Mouse (Mus musculus) v-Abl transformed pro-B cells (cell line): ENCODE data around the gene Rinl.

ENCODE experiments used
- in situ Hi-C, 2 experiments: fragments of 400-800 bp; cut with MboI; formaldehyde crosslinking; loops; one replicate each; pipeline ENCODE4 v1.15.1; 2025; ENCODE audit not compliant: unreplicated experiment in 2 of 2

Gene Rinl

DNA sequence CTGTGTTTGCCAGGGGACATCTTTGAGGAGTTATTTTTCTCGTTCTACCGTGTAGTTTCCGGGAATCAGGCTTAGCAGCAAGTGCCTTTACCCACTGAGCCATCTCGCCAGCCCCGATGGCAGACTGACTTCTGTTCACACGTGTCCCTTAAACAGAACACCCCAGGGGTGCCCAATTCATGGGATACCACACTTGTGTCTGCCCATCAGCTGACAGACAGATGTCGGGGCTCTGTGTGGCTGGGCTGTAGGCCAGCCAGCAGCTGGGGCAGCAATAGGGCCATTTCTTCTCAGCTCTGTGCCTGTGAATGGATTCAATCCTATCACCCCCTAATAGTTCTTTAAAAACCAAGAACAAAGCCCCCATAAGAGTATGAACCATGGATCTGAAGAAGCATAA is 13.6 kb upstream of the Rinl start:
- in situ Hi-C loops = no loop called here

DNA sequence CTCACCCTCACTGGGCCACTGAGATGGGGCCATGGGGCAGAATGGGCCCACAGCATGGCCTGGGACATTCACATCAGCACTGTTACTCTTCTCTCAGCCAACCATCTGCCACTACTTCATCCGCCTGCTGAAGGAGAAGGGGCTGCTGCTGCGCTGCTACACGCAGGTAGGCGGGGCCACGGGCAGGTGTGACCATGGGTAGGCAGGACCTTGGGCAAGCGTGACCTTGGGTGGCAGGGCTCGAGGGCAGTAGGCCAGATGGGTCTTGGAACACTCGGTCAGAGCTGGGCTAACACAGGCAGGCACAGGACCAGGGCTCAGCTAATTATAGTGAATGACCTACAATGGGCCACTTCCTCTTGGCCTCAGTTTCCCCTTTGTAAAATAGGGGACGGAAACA is 9.9 kb upstream of the Rinl start:
- in situ Hi-C loops = no loop called here

DNA sequence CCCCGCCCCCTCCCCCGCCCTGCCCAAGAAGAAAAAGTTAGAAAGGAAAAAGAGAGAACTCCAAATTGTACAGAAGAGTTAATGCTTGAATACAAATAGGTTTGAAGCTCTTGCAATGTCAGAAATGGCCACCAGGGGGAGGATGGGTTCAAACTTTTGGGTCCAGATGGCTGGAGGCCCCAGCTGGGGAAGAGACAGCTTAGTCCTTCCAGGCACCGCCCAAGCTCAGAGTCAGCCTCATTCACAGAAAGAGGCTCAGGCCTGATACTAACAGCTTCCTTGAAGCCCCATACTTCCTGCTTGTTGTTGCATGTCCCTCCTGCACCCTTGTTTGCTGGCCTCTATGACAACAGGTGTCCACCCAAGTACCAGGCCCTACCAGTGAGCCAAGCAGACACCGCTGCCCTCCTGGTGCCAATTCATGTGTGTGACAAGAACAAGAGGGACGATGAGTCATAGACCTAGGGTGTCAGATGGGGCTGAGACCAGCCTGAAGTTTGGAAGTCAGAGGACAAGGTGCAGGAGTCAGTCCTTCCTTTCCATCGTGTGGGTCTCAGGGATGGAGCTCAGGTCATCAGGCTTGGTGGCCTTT is 8.6 kb upstream of the Rinl start:
- in situ Hi-C loops = loop anchor here in 1 of 2 experiments (10.0 kb wide), 1 partner anchor 255 kb away; no protein-coding TSS in a partner anchor

DNA sequence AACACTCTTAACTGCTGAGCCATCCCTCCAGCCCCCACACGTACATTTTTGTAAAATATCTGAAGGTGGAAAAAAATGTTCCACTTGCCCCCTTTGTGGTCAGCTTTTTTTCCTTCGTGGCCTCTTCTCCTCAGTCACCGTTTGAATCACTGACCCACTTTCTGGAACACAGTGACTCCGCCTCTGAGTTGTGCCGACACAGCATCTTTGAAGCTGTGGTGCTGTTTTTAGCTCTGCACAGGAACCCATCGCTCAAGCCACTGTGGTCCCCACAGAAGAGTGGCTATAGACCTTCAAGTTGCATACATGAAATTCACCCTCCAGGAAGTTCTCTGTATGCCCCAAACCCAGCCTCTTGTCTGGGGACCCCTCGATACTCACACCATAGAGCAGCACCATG is 7.9 kb upstream of the Rinl start:
- in situ Hi-C loops = loop anchor here in 1 of 2 experiments (10.0 kb wide), 1 partner anchor 254 kb away; no protein-coding TSS in a partner anchor

DNA sequence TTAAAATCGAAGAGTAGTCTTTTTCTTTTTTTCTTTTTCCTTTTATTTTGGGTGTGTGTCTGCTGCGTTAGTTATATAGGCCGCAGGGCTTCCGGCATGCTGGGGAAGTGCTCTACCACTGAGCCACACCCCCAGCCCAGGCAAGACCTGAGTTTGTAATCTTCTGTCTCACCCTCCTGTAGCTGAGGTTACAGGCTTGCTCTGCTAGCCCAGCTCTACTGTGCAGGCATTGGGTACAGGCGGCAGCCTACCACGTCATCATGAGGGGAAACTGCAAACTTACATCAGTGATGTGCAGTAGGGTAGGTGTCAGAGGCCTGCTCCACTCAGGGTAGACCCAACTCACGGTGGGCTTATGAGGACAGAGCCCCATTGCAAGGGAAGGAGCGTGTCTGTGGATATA is 7.5 kb upstream of the Rinl start:
- in situ Hi-C loops = loop anchor here in 1 of 2 experiments (10.0 kb wide), 1 partner anchor 254 kb away; no protein-coding TSS in a partner anchor

DNA sequence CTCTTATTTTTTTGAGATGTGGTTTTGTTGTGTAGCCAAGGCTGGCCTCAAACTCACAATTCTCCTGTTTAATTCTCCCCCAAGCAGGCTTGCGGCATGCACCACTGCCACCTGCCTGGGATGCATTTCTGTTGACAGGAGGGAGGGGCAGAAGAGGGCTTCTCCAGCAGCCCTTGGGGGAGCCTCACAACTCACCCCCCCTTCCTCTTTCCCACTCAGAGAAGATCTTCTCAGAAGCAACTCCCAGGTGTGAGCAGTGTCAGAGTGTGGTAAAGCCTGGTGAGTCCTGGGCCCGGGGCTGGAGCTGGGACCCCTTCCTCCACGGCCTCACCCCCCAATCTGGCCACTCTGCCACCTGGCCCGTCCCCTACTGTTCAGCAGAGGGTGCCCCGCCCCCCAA is 3.6 kb upstream of the Rinl start:
- in situ Hi-C loops = loop anchor here (5.0 to 10.0 kb wide), 2 partner anchors 250 to 257 kb away; no protein-coding TSS in a partner anchor

DNA sequence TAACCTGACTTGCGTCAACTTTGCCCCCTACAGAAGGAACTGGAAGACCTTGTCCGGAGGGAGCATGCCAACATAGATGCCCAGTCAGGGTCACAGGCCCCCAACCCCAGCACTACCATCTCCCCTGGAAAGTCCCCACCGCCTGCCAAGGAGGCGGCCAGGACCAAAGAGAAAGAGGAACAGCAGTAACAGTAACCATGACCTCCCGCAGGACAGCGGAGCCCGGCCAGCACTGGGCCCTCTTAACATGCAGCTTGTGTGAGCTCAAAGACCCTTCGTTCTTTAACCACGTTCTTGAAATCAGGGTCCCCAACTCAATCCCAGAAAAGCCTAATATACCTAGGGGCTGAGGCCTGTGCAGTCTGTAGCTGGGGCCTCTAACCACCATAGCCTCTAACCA is 885 bp upstream of the Rinl start:
- in situ Hi-C loops = loop anchor here (5.0 to 10.0 kb wide), 2 partner anchors 247 to 254 kb away; no protein-coding TSS in a partner anchor

DNA sequence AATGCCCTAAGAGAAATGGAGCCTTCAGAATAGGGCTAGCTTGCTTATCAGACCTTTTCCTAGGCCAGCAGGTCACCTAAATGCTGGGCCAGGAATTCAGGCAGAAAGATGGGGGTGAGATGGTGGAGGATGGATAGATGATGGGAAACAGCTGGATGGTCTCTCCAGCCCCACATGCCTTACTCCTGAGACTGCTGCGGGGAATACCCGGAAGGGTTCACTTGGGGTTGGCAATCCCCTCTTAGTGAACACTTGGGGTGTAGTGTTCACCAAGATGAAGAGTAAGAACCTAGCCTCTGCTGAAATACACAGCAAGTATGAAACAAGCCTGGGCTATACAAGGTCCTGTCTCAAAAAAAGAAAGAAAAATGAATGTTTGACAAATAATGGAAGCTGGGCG is 466 bp downstream of the Rinl start:
- in situ Hi-C loops = loop anchor here (5.0 to 10.0 kb wide), 2 partner anchors 246 to 253 kb away; no protein-coding TSS in a partner anchor

DNA sequence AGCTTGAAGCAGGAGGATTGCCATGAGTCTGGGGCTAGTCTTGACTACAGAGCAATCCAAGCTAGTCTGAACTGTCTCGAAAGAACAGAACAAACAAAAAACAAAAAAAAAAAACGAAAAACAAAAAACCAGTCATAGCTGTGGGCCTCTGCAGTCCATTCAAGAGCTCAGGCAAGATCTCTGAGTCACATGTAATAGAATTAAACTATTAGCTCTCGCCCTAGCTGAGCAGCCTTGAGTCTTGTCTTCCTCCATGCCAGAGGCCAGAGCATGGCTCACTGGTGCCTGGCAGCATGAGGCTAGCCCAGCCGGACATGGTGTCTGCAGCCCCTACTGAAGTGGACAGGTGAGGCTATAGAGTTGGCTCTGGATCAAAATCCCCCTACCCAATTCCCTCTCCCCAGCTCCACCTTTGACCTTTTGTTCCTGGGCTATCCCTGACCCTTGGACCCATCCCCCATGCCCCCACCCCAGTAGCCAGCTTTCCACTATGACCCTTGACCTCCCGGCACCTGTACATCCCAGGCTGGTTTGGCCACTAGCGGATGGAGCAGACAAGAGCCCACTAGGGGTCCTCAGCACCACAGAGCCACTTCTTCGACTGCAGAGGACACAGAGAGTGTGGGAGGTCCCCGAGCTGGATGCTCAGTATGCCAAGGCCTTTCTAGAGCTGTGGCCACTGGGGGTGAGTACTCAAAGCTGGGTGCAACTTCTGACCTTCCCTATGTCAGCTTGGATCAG is 1.5 kb downstream of the Rinl start:
- in situ Hi-C loops = no loop called here

DNA sequence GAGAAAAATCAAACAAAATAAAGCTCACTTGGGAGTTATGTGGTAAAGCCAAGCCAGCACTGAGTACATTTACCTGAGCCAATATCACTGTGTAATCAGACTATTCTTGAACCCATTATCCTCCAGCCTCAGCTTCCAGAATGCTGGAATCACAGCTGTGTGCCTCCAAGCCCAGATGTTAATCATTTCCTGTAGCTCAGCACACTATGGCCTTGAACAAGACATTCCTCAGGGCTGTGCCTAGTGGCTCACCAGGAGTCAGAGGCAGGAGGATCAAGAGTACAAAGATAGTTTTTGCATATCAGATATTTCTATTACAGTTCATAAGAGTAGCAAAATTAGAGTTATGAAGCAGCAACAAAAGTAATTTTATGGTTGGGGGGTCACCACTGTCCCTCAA is 2.9 kb downstream of the Rinl start:
- in situ Hi-C loops = no loop called here

DNA sequence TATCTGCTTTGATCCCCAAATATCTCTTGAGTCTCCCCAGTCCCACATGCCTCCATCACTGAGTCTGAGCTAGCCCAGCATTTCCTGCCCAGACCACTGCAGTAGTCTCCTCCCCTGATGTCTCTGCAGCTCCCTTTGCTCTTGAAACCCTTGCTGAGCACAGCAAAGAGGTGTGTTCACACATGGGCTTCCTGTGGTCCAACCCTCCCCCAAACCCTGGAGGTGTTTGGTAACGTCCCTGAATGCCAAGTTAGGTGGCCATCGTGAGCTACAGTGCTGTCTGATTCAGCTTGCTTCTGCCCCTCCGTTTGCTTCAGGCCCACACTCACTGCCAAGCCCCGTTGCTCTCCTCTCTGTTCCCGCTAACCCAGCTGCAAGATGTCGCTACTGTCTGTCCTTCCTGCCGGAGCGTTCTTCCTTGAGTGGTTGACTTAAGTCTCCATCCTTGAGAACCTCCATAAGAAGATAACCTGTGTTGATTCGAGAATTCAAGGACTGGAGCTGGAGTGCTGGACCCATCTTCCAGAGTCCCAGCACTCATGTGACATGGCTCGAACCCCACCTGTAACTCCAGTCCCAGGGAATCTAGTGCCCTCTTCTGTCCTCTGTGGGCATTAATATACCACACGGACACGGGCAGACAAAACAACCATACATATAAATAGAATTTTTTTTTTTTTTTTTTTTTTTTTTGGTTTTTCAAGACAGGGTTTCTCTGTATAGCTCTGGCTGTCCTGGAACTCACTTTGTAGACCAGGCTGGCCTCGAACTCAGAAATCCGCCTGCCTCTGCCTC is 3.8 kb downstream of the Rinl start:
- in situ Hi-C loops = no loop called here

DNA sequence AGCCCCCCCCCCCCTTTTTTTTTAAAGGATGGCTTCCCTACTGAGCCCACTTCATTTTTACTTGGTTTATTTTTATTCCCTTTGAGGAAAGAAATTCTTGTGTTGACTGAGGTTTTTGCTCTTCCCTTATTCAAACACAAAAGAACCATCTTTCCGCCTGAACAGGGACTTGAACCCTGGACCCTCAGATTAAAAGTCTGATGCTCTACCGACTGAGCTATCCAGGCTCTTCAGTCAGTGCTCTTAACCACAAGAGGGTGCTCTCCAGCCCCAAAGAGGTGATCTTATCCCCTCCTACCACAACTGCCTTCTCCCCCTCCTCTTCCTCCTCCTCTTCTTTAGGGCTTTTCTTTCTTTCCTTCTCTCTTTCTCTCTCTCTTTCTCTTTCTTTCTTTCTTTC is 5.1 kb downstream of the Rinl start:
- in situ Hi-C loops = no loop called here

DNA sequence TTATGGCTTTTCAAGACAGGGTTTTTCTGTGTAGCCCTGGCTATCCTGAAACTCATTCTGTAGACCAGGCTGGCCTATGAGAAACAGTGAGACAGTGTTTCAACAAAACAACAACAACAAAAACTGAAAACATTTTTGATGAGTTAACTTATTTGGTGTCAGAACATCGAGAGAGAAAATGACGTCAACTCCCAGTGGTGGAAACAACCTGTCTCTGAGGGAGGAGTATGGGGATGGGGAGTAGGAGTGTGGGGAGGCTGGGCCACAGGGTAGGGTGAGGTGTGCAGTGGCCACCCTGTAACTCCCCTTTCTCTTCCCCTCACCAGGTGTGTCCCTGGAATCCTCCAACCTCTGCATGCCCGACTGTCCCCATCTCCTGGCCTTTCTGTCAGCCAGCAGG is 5.7 kb downstream of the Rinl start:
- in situ Hi-C loops = no loop called here

DNA sequence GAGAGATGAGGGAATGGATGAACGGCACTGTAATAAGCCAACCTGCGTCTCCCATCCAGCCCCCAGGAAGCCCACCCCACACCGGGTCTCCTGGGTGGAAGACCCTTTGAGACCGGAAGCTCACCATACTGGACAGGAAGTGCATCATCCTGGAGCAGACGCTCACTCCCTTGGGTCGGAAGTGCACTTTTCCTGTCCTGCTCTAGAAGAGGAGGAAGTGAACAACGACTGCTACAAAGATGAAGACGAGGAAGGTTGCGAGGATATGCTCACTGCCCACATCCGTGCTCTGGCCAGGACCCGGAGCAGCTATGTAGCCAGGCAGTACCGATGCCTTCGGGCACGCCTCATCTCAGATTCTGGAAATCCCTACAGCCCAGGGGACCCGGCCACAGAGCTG is 7.1 kb downstream of the Rinl start:
- in situ Hi-C loops = loop anchor here (5.0 kb wide), 1 partner anchor 71 kb away; no protein-coding TSS in a partner anchor

DNA sequence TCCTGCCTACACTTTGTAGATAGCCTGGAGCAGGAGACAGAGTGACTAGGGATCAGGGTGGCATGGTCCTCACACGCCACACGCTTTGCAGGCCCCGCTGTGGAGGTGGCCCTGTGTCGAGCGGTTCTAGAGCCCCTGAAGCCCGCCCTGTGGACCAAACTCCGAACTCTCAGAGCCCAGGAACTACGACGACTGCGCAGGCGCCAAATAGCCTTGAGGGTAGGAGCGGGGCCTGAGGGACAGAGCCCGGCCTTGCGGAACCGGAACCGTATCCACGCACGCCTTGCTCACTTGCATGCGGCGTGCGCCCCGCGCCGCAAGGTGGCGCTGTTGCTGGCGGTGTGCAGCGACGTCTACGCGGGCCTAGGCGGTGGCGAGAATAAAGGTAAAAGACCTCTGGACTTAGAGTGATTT is 7.8 kb downstream of the Rinl start:
- in situ Hi-C loops = loop anchor here (5.0 kb wide), 1 partner anchor 71 kb away; no protein-coding TSS in a partner anchor

DNA sequence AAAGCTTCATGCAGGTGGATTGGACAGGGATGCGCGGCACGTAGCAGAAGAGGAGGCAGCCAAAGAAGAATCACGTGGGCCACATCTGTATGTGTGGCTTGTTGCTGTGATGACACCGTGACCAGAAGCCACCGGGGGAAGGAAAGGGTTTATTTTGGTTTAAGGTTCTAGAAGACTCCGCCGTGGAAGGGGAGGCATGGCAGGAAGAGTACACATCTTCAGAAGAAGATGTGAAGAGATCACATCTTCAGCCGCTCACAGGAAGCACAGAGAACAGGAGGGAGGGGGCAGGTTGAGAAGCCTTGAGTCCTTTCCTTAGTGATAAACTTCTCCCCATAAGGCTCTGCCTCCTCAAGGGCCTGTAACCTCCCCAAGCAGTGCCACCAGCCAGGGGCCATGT is 11.2 kb downstream of the Rinl start:
- in situ Hi-C loops = loop anchor here (5.0 to 25.0 kb wide), 3 partner anchors 67 to 1338 kb away; partner anchors contain the start of genes Gm26920 (in 1 of the 2), Sertad3 (in 1 of the 2), Zfp260 (in 1 of the 2) and Zfp566 (in 1 of the 2)

DNA sequence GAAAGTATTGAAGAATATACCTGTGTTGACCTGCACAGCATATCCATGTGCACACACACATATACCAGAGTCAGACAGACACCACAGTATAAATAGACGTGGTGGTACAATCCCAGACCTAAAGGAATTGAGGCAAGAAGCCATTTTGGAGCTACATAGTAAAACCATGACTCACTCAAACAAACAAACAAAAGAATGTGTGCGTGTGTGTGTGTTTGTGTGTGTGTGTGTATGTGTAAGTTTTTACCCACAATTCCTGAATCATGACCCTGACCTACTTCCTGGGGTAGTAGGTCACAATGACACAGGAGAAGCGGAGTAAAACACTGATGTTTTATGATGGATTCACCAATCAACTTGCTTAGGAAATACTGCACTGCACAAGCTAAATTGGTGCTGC is 12.7 kb downstream of the Rinl start:
- in situ Hi-C loops = loop anchor here in 1 of 2 experiments (25.0 kb wide), 2 partner anchors 1286 to 1339 kb away; partner anchors contain the start of genes Gm26920, Sertad3, Zfp260 and Zfp566

DNA sequence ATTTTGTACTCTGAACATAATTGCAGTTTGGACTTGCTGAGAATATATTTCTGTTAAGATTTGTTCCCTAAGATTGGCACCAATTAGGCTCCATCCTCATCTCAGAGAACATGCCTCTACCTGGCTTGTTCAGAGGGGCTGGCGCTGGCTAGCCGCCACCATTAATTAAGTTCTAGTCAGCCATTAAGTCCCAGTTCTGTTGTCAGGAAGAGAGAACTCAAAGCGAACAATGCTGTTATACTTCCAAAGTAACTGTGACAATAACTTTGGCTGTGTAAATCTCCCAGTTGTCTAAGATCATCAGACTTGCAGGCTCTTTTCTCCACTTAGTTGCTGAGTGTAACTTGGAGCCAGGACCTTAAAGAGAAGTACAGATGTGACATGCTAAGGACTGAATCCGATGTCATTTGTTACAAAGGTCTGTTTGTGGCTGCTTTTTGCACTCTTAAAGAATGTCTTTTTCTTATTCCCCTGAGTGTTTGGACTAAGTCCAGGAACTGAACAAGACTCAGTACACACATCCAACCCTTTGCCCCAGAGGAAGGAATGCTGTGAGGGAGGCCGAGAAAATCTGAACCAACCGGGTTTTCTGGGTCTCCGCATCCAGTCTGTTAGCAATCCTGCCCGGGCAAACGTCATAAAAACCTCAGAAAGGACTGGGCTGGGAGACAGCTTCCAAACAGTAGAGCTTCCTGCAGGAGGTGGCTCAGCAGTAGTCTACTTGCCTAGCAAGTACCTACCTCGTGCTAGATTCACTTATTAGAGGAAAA is 13.3 kb downstream of the Rinl start:
- in situ Hi-C loops = loop anchor here in 1 of 2 experiments (25.0 kb wide), 2 partner anchors 1285 to 1340 kb away; partner anchors contain the start of genes Gm26920, Sertad3, Zfp260 and Zfp566

DNA sequence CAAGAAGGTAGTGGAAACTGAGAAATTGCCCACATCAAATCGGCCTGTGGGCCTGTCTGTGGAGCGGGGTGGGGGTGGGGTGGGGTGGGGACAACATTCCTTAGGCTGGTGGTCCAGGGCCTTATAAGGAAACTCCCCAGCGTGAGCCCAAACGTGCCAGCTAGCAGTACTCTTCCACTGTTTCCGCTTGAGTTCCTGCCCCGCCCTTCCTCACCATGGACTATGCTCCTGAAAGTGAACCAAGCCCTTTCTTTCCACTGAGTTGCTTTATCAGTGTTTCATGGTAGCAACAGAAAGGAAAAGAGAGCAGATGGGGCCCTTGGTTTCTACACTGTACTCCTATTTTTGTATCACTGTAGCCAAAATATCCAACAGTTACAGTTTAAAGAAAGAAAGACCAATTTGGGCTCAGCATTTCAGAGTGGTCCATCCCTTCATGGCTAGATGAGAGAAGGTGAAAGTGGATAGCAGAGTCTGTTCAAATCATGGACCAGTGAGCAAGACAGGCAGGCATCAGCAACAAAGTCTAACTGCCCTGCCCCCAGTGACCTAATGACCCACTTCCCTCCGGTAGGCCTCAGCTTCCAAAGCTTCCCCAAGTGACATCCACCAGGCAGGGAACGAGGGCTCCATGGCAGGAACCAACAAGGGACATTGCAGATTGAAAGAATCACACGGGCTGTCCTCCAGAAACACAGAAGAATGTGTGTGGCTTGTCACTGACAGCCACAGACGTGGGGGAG is 14.2 kb downstream of the Rinl start:
- in situ Hi-C loops = loop anchor here in 1 of 2 experiments (25.0 kb wide), 2 partner anchors 1284 to 1341 kb away; partner anchors contain the start of genes Gm26920, Sertad3, Zfp260 and Zfp566
